Mouse (Mus musculus) forebrain, embryonic 10.5 days (tissue): ENCODE results near the gene Klhl31. TPM values are rescaled to one million over a fixed set of nuclear protein-coding genes. Genes with fewer than 3 reads are reported as not detected.

Experiments
- DNase-seq: peaks from one replicate; pipeline ENCODE4 v3.0.0-alpha.2; 2017; ENCODE audit warnings: low spot score; ENCODE audit errors: extremely low spot score
- H3K27ac ChIP-seq: fragments of 300-500 bp; sonication (generic); 2 replicates; pipeline ENCODE4 v1.5.1; 2016; ENCODE audit warnings: mild to moderate bottlenecking
- H3K27me3 ChIP-seq: fragments of 300-500 bp; sonication (generic); 2 replicates; pipeline ENCODE4 v1.6.1; 2016; ENCODE audit warnings: mild to moderate bottlenecking; ENCODE audit not compliant: poor library complexity, severe bottlenecking
- H3K36me3 ChIP-seq: fragments of 300-500 bp; sonication (generic); replicated peaks from 2 replicates; pipeline ENCODE4 v1.6.1; 2016; ENCODE audit warnings: mild to moderate bottlenecking, moderate library complexity
- H3K4me1 ChIP-seq: fragments of 300-500 bp; sonication (generic); 2 replicates; pipeline ENCODE4 v1.6.1; 2016
- H3K4me3 ChIP-seq: fragments of 300-500 bp; sonication (generic); 2 replicates; pipeline ENCODE4 v1.5.1; 2016; ENCODE audit warnings: mild to moderate bottlenecking, moderate library complexity
- H3K9me3 ChIP-seq: fragments of 300-500 bp; sonication (generic); 2 replicates; pipeline ENCODE4 v1.6.1; 2016; ENCODE audit warnings: mild to moderate bottlenecking, moderate library complexity
- WGBS: fragments of 180-500 bp; shearing (Covaris S2); methylation state at CpG from one replicate; pipeline ENCODE4 v1.1.7; 2016; 5-methylcytosine and 5-hydroxymethylcytosine counted together
- polyA plus RNA-seq: library from polyadenylated mRNA; unstranded; fragments of >200 nt; fragmentation: Nextera tagmentation; extraction: Ambion mirVana; gene quantifications from 2 replicates; pipeline ENCODE4 v1.2.1, GENCODE M21; 2016

Gene Klhl31
- polyA plus RNA-seq, 1 experiment from 2014 or later: 0.22 TPM

GRCm38 (mm10) chr9:77610811-77611210 is 25.5 kb upstream of the Klhl31 start:
- Histone ChIP-seq H3K4me3 (no peak overlapping the region), H3K36me3 (no peaks in the 10 kb centered on the region), H3K27me3 (no peaks in the 10 kb centered on the region), H3K9me3 (no peaks in the 10 kb centered on the region; the same call in 1 of the 2 replicates), H3K27ac (no peak overlapping the region), H3K4me1 (no peaks in the 10 kb centered on the region)
- no peak for DNase-seq

GRCm38 (mm10) chr9:77612349-77612748 is 24.0 kb upstream of the Klhl31 start:
- H3K27me3 ChIP-seq: no peaks in the 10 kb centered on the region
- no peaks in the 10 kb centered on the region for H3K4me1 ChIP-seq
- WGBS: 78% methylated on average over 4 of the region's 4 CpGs
- H3K9me3 ChIP-seq: no peaks in the 10 kb centered on the region; the same call in 1 of the 2 replicates
- H3K4me3 ChIP-seq: no peak overlapping the region
- no peaks in the 10 kb centered on the region for H3K36me3 ChIP-seq
- no peak overlapping the region for H3K27ac ChIP-seq
- no peak for DNase-seq

- H3K36me3 ChIP-seq: no peaks in the 10 kb centered on the region
- no peaks in the 10 kb centered on the region for H3K27me3 ChIP-seq
- H3K4me3 ChIP-seq: no peak overlapping the region
- H3K4me1 ChIP-seq: no peaks in the 10 kb centered on the region
- 74% methylated on average over 4 of the region's 4 CpGs for WGBS
- DNase-seq: no peak
- H3K9me3 ChIP-seq: no peaks in the 10 kb centered on the region; the same call in 1 of the 2 replicates
- no peak overlapping the region for H3K27ac ChIP-seq
These were observed 20.4 kb upstream of the Klhl31 start for GRCm38 (mm10) chr9:77615868-77616267.

GRCm38 (mm10) chr9:77616796-77617195 is 19.5 kb upstream of the Klhl31 start:
- 59% methylated on average over 4 of the region's 4 CpGs for WGBS
- no peak for DNase-seq
- no peaks in the 10 kb centered on the region for H3K27me3 ChIP-seq
- H3K36me3 ChIP-seq: no peaks in the 10 kb centered on the region
- H3K4me3 ChIP-seq: no peak overlapping the region
- no peaks in the 10 kb centered on the region; the same call in 1 of the 2 replicates for H3K9me3 ChIP-seq
- H3K4me1 ChIP-seq: no peaks in the 10 kb centered on the region
- H3K27ac ChIP-seq: no peak overlapping the region

GRCm38 (mm10) chr9:77617751-77618150 is 18.5 kb upstream of the Klhl31 start:
- 87% methylated on average over 6 of the region's 6 CpGs for WGBS
- Histone ChIP-seq H3K4me3 (no peak overlapping the region), H3K9me3 (no peaks in the 10 kb centered on the region; the same call in 1 of the 2 replicates), H3K4me1 (peaks cover 2% of the 10 kb centered on the region), H3K36me3 (no peaks in the 10 kb centered on the region), H3K27me3 (no peaks in the 10 kb centered on the region), H3K27ac (no peak overlapping the region)
- DNase-seq: no peak

GRCm38 (mm10) chr9:77618392-77618791 is 17.9 kb upstream of the Klhl31 start:
- DNase-seq: no peak
- Histone ChIP-seq H3K4me3 (no peak overlapping the region), H3K4me1 (peaks cover 8% of the 10 kb centered on the region), H3K36me3 (no peaks in the 10 kb centered on the region), H3K27ac (no peak overlapping the region), H3K9me3 (no peaks in the 10 kb centered on the region; the same call in 1 of the 2 replicates), H3K27me3 (no peaks in the 10 kb centered on the region)
- 87% methylated on average over 2 of the region's 2 CpGs for WGBS

GRCm38 (mm10) chr9:77620077-77620476 is 16.2 kb upstream of the Klhl31 start:
- Histone ChIP-seq H3K27ac (no peak overlapping the region), H3K27me3 (no peaks in the 10 kb centered on the region), H3K36me3 (no peaks in the 10 kb centered on the region), H3K9me3 (no peaks in the 10 kb centered on the region), H3K4me3 (no peak overlapping the region), H3K4me1 (peaks cover 8% of the 10 kb centered on the region)
- WGBS: 89% methylated on average over 6 of the region's 6 CpGs
- DNase-seq: no peak

- peaks cover 8% of the 10 kb centered on the region for H3K4me1 ChIP-seq
- no peaks in the 10 kb centered on the region for H3K36me3 ChIP-seq
- no peak overlapping the region for H3K27ac ChIP-seq
- DNase-seq: no peak
- no peaks in the 10 kb centered on the region for H3K9me3 ChIP-seq
- WGBS: 66% methylated on average over 2 of the region's 2 CpGs
- H3K27me3 ChIP-seq: no peaks in the 10 kb centered on the region
- H3K4me3 ChIP-seq: no peak overlapping the region
These were observed 15.8 kb upstream of the Klhl31 start for GRCm38 (mm10) chr9:77620482-77620881.

GRCm38 (mm10) chr9:77622874-77623273 is 13.4 kb upstream of the Klhl31 start:
- no peak overlapping the region for H3K27ac ChIP-seq
- peaks cover 8% of the 10 kb centered on the region for H3K4me1 ChIP-seq
- H3K36me3 ChIP-seq: no peaks in the 10 kb centered on the region
- no peaks in the 10 kb centered on the region for H3K9me3 ChIP-seq
- no peaks in the 10 kb centered on the region for H3K27me3 ChIP-seq
- 29% methylated on average over 1 of the region's 1 CpGs for WGBS
- DNase-seq: no peak
- no peak overlapping the region for H3K4me3 ChIP-seq

GRCm38 (mm10) chr9:77623318-77624050 is 12.8 kb upstream of the Klhl31 start:
- Histone ChIP-seq H3K27ac (no peak overlapping the region), H3K9me3 (no peaks in the 10 kb centered on the region), H3K27me3 (no peaks in the 10 kb centered on the region), H3K36me3 (no peaks in the 10 kb centered on the region), H3K4me3 (no peak overlapping the region), H3K4me1 (peaks cover 8% of the 10 kb centered on the region)
- no peak for DNase-seq
- WGBS: 89% methylated on average over 6 of the region's 6 CpGs

GRCm38 (mm10) chr9:77624171-77624570 is 12.1 kb upstream of the Klhl31 start:
- no peak for DNase-seq

GRCm38 (mm10) chr9:77628676-77629075 is 7.6 kb upstream of the Klhl31 start:
- WGBS: 91% methylated on average over 10 of the region's 10 CpGs
- Histone ChIP-seq H3K27ac (no peak overlapping the region), H3K4me1 (no peaks in the 10 kb centered on the region), H3K36me3 (no peaks in the 10 kb centered on the region), H3K27me3 (no peaks in the 10 kb centered on the region), H3K9me3 (no peaks in the 10 kb centered on the region), H3K4me3 (no peak overlapping the region)
- DNase-seq: no peak

More at GRCm38 (mm10) chr9:77624171-77624570, 12.1 kb upstream of the Klhl31 start:
- Histone ChIP-seq H3K27me3 (no peaks in the 10 kb centered on the region), H3K36me3 (no peaks in the 10 kb centered on the region), H3K27ac (no peak overlapping the region), H3K9me3 (no peaks in the 10 kb centered on the region), H3K4me3 (no peak overlapping the region), H3K4me1 (peaks cover 8% of the 10 kb centered on the region)
- WGBS: 89% methylated on average over 5 of the region's 5 CpGs

GRCm38 (mm10) chr9:77629708-77630107 is 6.6 kb upstream of the Klhl31 start:
- no peaks in the 10 kb centered on the region for H3K9me3 ChIP-seq
- H3K4me1 ChIP-seq: no peaks in the 10 kb centered on the region
- H3K36me3 ChIP-seq: no peaks in the 10 kb centered on the region
- 95% methylated on average over 5 of the region's 5 CpGs for WGBS
- no peak overlapping the region for H3K4me3 ChIP-seq
- no peak overlapping the region for H3K27ac ChIP-seq
- DNase-seq: no peak
- no peaks in the 10 kb centered on the region for H3K27me3 ChIP-seq
